Mouse (Mus musculus): Measurements from ENCODE around the gene Gstm5. TPM values are rescaled to one million over a fixed set of nuclear protein-coding genes. Genes with fewer than 3 reads are reported as not detected.

Gene Gstm5
- polyA plus RNA-seq, 1 experiment from 2014 or later, result 14.9 TPM

DNA sequence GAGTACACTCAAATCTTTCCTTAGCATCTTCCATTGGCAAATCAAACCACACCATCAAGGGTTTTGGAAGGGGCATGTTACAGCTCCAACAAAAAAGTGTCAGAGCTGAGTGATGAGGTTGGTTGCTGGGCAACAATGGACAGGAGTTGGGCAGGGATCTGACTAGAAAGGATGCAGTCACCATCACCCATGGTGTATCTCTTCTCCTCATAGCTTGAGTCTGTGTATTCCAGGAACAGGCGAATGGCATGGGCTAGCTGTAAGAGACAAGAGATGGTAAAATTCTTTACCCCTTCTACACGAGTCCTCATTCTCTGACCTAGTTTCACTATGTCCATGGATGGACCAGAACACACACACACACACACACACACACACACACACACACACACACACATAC, 35.5 kb downstream of the Gstm5 start:
- no peak for DNase-seq (ENCODE audit: low spot score)

DNA sequence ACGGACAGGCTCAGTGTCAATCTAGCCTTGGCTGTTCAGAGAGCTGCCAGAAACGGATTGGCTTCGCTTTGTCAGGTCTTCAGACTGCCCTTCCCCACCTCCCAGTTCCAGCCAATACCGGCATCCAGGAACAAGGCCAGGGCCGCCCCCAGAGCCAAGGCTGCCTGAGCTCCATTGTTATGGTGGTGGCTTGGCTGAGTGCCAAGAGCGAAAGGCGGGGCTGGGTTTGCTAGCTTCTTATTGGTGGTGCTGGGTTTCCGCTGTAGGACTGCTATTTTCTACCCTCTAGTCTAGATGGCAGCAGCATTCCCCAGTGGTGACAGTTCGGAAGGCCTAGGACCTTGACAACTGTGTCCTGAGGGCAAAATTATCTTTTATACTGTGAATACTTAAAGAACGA, 36.0 kb downstream of the Gstm5 start, which contains the start of gene Gstm7:
Gstm7 (minus strand) TSS at position 148 of the 400 bp plus-strand sequence.
- DNase-seq (ENCODE audit: low spot score), result peak; percentile 71

DNA sequence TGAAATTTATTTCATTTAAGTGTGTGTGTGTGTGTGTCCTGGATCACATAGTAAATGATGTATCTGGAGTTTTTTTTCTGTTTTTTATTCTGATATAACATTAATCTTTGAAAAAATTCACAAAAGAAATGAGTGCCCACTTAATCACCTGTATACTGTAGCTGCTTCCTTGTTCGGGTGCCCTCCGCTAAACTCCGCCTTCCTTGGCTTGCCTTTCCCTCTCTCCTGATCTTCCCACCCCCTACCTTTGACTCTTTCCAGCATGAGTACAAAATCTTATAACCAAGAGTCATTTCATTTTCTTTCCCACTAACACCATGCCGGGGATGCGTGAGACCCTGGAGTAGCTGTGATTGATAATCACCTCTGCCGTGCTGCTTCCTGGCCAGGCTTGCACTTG, 36.5 kb downstream of the Gstm5 start:
- DNase-seq (ENCODE audit: low spot score), result no peak

DNA sequence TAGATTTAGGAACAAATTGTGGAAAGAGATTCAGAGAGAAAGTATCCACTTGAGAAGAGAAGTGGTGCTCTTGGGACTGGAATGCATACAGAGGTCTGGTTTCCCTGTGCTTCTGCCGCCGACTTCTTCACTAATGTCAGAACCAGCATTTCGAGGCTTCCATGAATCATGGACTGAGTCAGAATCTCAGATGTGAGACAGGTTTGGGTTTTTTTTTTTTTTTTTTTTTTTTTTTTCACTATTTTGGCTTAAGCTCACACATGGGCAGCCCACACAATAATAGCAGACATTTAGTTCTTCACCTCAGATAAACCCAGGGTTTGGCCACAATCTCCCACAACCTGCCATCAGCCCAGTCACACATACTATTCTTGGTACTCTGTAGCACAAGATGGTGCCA, 39.6 kb downstream of the Gstm5 start:
- no peak for DNase-seq (ENCODE audit: low spot score)

DNA sequence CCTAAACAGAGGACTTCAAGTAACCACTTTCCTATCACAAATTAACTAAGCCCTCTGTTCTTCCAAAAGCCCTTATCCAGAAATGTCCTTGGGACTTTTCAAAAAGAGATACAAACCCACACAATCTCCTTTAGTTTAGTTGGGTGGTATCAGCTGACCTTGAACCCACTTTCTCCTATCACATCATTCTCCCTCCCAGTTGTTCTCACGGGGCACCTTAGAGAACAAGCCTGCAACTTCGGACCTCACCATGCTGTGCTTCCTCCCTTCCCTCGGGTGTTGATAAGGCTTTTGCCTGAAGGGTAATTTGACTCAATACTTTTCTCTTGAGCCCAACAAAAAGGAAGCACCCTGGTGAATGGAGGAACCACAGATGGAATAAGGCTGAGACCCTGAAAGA, 40.3 kb downstream of the Gstm5 start:
- no peak for DNase-seq (ENCODE audit: low spot score)

DNA sequence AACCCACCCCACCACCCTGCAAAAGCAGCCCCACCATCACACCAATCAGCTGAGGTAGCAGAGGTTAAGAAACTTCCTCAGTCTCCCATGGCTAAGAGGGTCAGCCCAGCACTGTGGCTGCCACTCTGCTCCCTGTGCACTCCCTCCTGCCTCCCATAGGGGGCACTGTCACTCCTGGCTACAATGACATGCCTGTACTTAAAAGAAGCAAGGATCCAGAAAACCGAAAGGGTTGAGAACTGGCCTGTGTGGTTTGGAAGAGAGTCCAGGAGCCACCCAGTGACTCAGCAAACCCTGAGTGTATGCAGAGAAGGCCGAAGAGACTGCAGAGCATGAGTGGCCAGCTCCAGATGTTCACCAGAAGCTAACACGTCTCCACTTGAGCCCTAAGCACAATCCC, 43.8 kb downstream of the Gstm5 start:
- peak; percentile 47 for DNase-seq (ENCODE audit: low spot score)

DNA sequence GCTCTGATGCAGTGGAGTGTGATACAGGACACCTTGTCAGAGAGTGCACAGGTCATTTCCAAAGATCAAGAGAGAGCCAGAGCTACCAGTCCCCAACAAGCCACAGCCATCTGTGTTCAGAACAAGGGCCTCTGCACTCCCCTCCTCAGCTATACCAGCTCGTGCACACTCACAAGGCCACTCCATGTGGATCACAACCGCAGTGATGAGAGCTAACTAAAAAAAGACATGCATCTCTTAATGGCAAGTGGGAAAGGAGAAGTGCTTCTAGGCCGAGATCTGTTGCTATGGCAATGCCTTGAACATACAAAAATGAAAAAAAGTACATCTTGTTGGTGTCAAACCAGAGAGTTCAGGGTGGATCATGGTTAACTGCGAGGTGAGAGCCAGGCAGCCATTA, 44.2 kb downstream of the Gstm5 start:
- DNase-seq (ENCODE audit: low spot score), result no peak

DNA sequence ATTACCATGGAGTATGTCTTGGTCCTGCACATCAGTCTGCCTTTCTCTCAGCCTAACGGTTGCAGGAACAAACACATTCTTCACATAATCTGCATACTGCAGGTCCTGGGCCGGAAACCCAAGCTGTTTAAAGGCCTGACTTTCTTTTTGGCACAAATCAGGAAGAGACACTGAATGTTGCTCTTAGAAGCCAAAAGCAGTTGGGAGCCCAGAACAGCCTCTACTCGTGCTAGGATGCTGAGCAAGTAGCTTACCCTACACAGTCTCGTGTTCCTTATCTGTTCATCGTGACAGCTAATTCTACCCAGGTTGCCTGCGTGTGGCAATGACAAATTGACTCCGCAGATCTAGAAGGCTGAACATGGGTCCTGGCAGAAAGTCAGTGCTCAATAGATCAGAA, 44.9 kb downstream of the Gstm5 start:
- DNase-seq (ENCODE audit: low spot score), result no peak

DNA sequence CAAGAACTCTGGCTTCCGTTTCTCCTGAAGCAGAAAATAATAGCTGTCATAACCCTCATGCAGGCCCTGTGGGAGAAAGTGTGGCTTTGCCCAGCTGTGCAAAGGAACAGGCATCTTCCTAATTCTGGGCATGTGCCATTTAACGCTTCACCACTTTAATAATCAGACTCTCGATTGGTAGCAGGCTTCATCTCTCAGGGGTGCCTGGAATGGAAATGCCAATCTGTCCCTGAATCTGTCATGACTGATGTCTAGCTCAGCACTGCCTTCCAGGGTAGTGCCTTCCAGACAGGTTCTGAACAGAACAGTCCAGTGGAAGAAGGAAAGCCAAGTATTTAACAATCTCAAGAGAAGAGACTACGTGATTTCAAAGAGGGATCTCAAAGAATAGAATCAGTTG, 45.6 kb downstream of the Gstm5 start:
- no peak for DNase-seq (ENCODE audit: low spot score)

DNA sequence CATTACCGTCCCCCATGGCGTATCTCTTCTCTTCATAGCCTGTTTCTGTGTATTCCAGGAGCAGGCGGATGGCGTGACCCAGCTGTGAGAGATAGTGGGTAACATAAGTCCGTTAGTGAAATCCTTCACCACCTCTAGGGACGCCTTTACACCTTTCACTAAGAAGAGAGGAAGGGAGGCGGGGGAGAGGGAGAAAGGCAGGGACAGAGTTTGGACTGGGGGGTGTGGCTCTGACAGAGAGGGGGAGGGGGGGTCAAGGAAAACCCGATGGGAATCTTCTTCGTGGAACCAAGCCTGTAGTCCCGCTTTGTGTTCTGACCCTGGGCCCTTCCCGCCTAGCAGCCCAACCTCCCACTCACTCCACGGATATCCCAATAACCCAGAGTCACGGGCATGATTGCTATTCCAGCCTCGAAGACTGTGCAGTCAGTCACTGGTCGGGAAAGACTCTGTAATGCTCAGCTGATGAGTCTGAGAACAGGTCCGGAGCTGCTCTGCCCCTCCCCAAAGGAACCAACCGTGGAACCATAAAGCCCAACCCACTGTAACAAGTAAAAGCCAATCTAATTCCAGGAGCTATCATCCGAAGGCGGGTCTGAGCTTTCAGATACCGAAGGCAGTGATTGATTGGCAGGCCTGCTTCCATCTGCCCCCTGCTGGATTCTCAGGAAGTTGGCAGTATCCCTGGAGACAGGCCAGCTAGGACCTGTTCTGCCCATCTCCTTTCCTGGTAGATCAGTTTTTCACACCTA, 47.8 kb downstream of the Gstm5 start, which contains the start of gene Gstm6:
Gstm6 (minus strand) TSS at position 511 of the 752 bp plus-strand sequence.
- no peak for DNase-seq (ENCODE audit: low spot score)

DNA sequence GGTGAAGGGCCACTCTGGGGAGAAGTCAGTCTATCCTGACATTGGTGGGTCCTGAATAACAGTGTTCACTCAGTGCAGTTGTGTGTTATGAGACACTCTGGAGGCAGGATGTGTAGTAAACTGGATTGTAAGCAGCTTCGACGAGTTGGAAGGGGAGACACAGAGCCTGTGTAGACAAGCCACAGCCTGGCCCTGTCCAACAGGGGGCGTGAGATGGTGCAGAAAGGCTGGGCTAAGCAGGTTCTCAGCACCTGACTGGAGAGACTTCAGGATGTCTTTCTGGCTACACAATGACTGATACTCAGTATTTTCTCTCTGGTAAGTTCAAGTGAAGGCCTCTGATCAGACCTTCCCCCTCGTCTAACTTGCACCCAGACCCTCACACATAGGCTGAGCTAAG, 50.1 kb downstream of the Gstm5 start:
- DNase-seq (ENCODE audit: low spot score), result peak; percentile 9

Other genes with a start within 250 kb of the Gstm5 start
- 39.2 and 43.9 TPM in 2 replicates for gene Ahcyl1, start 199.3 kb upstream of the Gstm5 start, polyA plus RNA-seq (2015; fragmentation: Nextera tagmentation; extraction: Ambion mirVana)
- gene Csf1, start 135.4 kb upstream of the Gstm5 start, polyA plus RNA-seq (2015; fragmentation: Nextera tagmentation; extraction: Ambion mirVana), result 6.0 and 6.5 TPM in 2 replicates
- 0.12 and 0.13 TPM in 2 replicates for gene Eps8l3, start 18.6 kb upstream of the Gstm5 start, polyA plus RNA-seq (2015; fragmentation: Nextera tagmentation; extraction: Ambion mirVana)
- gene Gstm7, start 36.0 kb downstream of the Gstm5 start, polyA plus RNA-seq (2015; fragmentation: Nextera tagmentation; extraction: Ambion mirVana), result 1.5 and 2.1 TPM in 2 replicates
- 2.5 and 3.1 TPM in 2 replicates for gene Gstm6, start 47.9 kb downstream of the Gstm5 start, polyA plus RNA-seq (2015; fragmentation: Nextera tagmentation; extraction: Ambion mirVana)
- gene Gstm3, start 73.5 kb downstream of the Gstm5 start, polyA plus RNA-seq (2015; fragmentation: Nextera tagmentation; extraction: Ambion mirVana), result 1.6 and 1.8 TPM in 2 replicates
- gene Gstm2, start 90.6 kb downstream of the Gstm5 start, polyA plus RNA-seq (2015; fragmentation: Nextera tagmentation; extraction: Ambion mirVana), result 25.3 and 26.8 TPM in 2 replicates
- gene Gstm1, start 122.2 kb downstream of the Gstm5 start, polyA plus RNA-seq (2015; fragmentation: Nextera tagmentation; extraction: Ambion mirVana), result 31.5 and 32.9 TPM in 2 replicates
- 10.8 and 11.6 TPM in 2 replicates for gene Gstm4, start 149.1 kb downstream of the Gstm5 start, polyA plus RNA-seq (2015; fragmentation: Nextera tagmentation; extraction: Ambion mirVana)
- 29.2 and 31.4 TPM in 2 replicates for gene Ampd2, start 190.8 kb downstream of the Gstm5 start, polyA plus RNA-seq (2015; fragmentation: Nextera tagmentation; extraction: Ambion mirVana)
- gene Gnat2, start 197.0 kb downstream of the Gstm5 start, polyA plus RNA-seq (2015; fragmentation: Nextera tagmentation; extraction: Ambion mirVana), result 0.59 and 0.68 TPM in 2 replicates

All from thymus, postnatal 0 days (tissue).